10 mouse cellular contexts compared by ENCODE assay signal in genomic region chr11:8863955-8864675, GRCm38 (mm10).
A peak's percentile ranks its signal among the peaks of the same experiment; 100 is the strongest.
DNase-seq lines count a peak whose midpoint lies in the region; ATAC-seq and TF ChIP-seq lines count a peak whose summit lies in the region.
"Had no signal": no experiment of that assay in that cellular context is flagged by ENCODE, and none has a peak within 500 bp of the region (broad histone marks: within the 10 kb centered on the region; RNA-seq: fewer than 3 reads in every experiment).

No protein-coding gene starts in this region.

- no peak overlapping the region for H3K4me3 ChIP-seq in forebrain, embryonic 12.5 days (replicated peaks)
- no peak overlapping the region for H3K4me3 ChIP-seq in hindbrain, postnatal 0 days (ENCODE audit: low read length)
- no peak overlapping the region for H3K4me3 ChIP-seq in midbrain, embryonic 13.5 days (replicated peaks)

- WGBS in forebrain, embryonic 12.5 days = 47% methylated on average over 8 of the region's 8 CpGs
- 44% methylated on average over 8 of the region's 8 CpGs for WGBS in hindbrain, postnatal 0 days
- 52% methylated on average over 8 of the region's 8 CpGs for WGBS in midbrain, embryonic 13.5 days

- peaks cover 22% of the 10 kb centered on the region for H3K4me1 ChIP-seq in forebrain, embryonic 12.5 days
- no peaks in the 10 kb centered on the region for H3K4me1 ChIP-seq in hindbrain, postnatal 0 days (ENCODE audit: insufficient read depth, low read length)
- H3K4me1 ChIP-seq in midbrain, embryonic 13.5 days (replicated peaks) = peaks cover 14% of the 10 kb centered on the region

- TF ChIP-seq CTCF in brain, embryonic 14.5 days (IDR thresholded peaks at IDR 0.05; ENCODE audit: borderline replicate concordance, extremely low read depth, insufficient read depth, insufficient read length) = no peak
- TF ChIP-seq CTCF in hindbrain, postnatal 0 days (IDR thresholded peaks at IDR 0.05; ENCODE audit: low read depth) = no peak

- H3K27ac ChIP-seq in forebrain, embryonic 12.5 days = peak overlapping the region; percentile 53; the same call in 1 of the 2 replicates
- H3K27ac ChIP-seq in hindbrain, postnatal 0 days = peak overlapping the region; percentile 80
- 0 out of 2 replicates have a peak overlapping the region, but pooled peaks have one; percentile 4 for H3K27ac ChIP-seq in midbrain, embryonic 13.5 days

- H3K27me3 ChIP-seq in forebrain, embryonic 12.5 days = no peaks in the 10 kb centered on the region
- H3K27me3 ChIP-seq in hindbrain, postnatal 0 days (ENCODE audit: insufficient read depth, low read length) = no peaks in the 10 kb centered on the region
- no peaks in the 10 kb centered on the region for H3K27me3 ChIP-seq in midbrain, embryonic 13.5 days

- no peaks in the 10 kb centered on the region for H3K36me3 ChIP-seq in forebrain, embryonic 12.5 days (replicated peaks)
- H3K36me3 ChIP-seq in hindbrain, postnatal 0 days (ENCODE audit: insufficient read depth, low read length) = no peaks in the 10 kb centered on the region
- no peaks in the 10 kb centered on the region for H3K36me3 ChIP-seq in midbrain, embryonic 13.5 days

- peak; percentile 80 for ATAC-seq in forebrain, embryonic 12.5 days (ENCODE audit: low FRiP score)
- ATAC-seq in hindbrain, postnatal 0 days = peak; percentile 91
- peak; percentile 84 for ATAC-seq in midbrain, embryonic 13.5 days

- H3K9ac ChIP-seq in forebrain, embryonic 12.5 days = no peak overlapping the region
- no peak overlapping the region for H3K9ac ChIP-seq in hindbrain, postnatal 0 days (replicated peaks; ENCODE audit: low read length)
- H3K9ac ChIP-seq in midbrain, embryonic 13.5 days (replicated peaks) = no peak overlapping the region

- peak overlapping the region; percentile 21; the same call in 1 of the 2 replicates for H3K4me2 ChIP-seq in forebrain, embryonic 12.5 days
- H3K4me2 ChIP-seq in hindbrain, postnatal 0 days (ENCODE audit: low read depth, low read length) = no peak overlapping the region
- H3K4me2 ChIP-seq in midbrain, embryonic 13.5 days (replicated peaks) = no peak overlapping the region

- no peaks in the 10 kb centered on the region for H3K9me3 ChIP-seq in forebrain, embryonic 12.5 days
- H3K9me3 ChIP-seq in hindbrain, postnatal 0 days (ENCODE audit: low read length) = no peaks in the 10 kb centered on the region
- H3K9me3 ChIP-seq in midbrain, embryonic 13.5 days = no peaks in the 10 kb centered on the region

- peak; percentile 92 for DNase-seq in brain, embryonic 14.5 days (ENCODE audit: low read depth)
- DNase-seq in hindbrain, postnatal 0 days (ENCODE audit: low spot score) = peak; percentile 80
- DNase-seq in lung, postnatal 25 days (ENCODE audit: low spot score) = no peak
- no peak for DNase-seq in embryo, embryonic 10 days (ENCODE audit: low spot score)
- no peak for DNase-seq in lung, postnatal 36 days
- DNase-seq: gastrocnemius, postnatal 25 days; lung, adult 18-20 months; thymus, postnatal 14 days had no signal

- no peak for TF ChIP-seq POLR2A in brain, embryonic 14.5 days (IDR thresholded peaks at IDR 0.05; ENCODE audit: borderline replicate concordance, extremely low read depth, insufficient read depth, insufficient read length, poor library complexity, severe bottlenecking)

Comparison
In these comparisons a context has a peak if more than half of its experiments do, and no peak if none do; other contexts are left out.
1. DNase-seq: peak in brain, embryonic 14.5 days (single experiment) and hindbrain, postnatal 0 days (single experiment); none in lung, postnatal 25 days (single experiment), embryo, embryonic 10 days (single experiment) and lung, postnatal 36 days (single experiment).
2. H3K27ac ChIP-seq: peak in every context shown above with its lines; median percentile 80 in hindbrain, postnatal 0 days; 53 in forebrain, embryonic 12.5 days; 4 in midbrain, embryonic 13.5 days.
3. Peak in every context shown above with its lines, with median percentiles within 50 percentile points of each other: ATAC-seq.